Mouse (Mus musculus) cerebellum, adult 2 months (tissue): ENCODE measurements at regions not wholly inside any gene's neighbourhood (a gene's known extent, or its start where the extent isn't known, plus 50 kb on each side); places are given as distances from the start of the nearest gene placed in this dataset.

Source experiments
- DNase-seq, 2 experiments: peaks; one replicate each; pipeline ENCODE4 v3.0.0; 2021
- H3K27ac ChIP-seq: fragments of 200-500 bp; 2 replicates; pipeline ENCODE4 v1.5.1; 2012; ENCODE audit warnings: low read length, control low read depth, inconsistent platforms; ENCODE audit not compliant: insufficient read depth
- H3K27me3 ChIP-seq: fragments of 200-500 bp; 2 replicates; pipeline ENCODE4 v1.6.1; 2012; ENCODE audit warnings: inconsistent platforms, mild to moderate bottlenecking, low read length, moderate library complexity; ENCODE audit not compliant: control insufficient read depth, insufficient read depth
- H3K4me1 ChIP-seq: fragments of 200-500 bp; 2 replicates; pipeline ENCODE4 v1.6.1; 2011; ENCODE audit warnings: low read length; ENCODE audit not compliant: control insufficient read depth, insufficient read depth
- H3K4me3 ChIP-seq: fragments of 200-500 bp; replicated peaks from 2 replicates; pipeline ENCODE3; 2011; ENCODE audit warnings: mild to moderate bottlenecking, low read depth, low read length, control low read depth; ENCODE audit not compliant: insufficient read depth
- CTCF ChIP-seq: fragments of 200-500 bp; IDR thresholded peaks from 2 replicates; pipeline ENCODE4 v1.5.1; 2011; ENCODE audit warnings: low read depth, mild to moderate bottlenecking, control low read depth, low read length, moderate library complexity, borderline replicate concordance; ENCODE audit not compliant: insufficient read depth
- POLR2A ChIP-seq: fragments of 200-500 bp; IDR thresholded peaks from 2 replicates; pipeline ENCODE4 v1.6.1; 2011; ENCODE audit warnings: low read length, control low read depth, borderline replicate concordance; ENCODE audit not compliant: insufficient read depth
- WGBS: fragments of 180-500 bp; shearing (Covaris S2); methylation state at CpG from one replicate; pipeline ENCODE4 v1.1.7; 2018; 5-methylcytosine and 5-hydroxymethylcytosine counted together

DNA sequence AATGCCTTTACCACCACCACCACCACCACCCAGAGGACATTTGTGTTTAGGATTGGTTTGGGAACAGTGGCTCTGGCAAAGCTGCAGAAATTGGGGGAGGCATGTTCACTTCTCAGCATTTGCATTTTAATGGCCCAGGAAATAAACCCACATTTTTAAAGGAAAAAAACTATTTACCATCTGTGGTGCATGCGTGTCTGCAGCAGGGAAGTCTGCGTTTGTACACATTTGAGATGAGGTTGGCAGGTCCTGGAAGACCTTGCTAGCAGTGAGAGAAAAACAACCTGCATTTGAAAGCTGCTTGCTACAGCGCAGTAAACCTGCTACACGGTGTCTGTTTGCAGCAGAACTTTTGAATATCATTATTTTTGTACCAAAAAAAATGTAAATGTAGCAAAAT lies 100.1 kb upstream of the Nampt start:
- no peak for DNase-seq
- 94% methylated on average over 4 of the region's 4 CpGs for WGBS

DNA sequence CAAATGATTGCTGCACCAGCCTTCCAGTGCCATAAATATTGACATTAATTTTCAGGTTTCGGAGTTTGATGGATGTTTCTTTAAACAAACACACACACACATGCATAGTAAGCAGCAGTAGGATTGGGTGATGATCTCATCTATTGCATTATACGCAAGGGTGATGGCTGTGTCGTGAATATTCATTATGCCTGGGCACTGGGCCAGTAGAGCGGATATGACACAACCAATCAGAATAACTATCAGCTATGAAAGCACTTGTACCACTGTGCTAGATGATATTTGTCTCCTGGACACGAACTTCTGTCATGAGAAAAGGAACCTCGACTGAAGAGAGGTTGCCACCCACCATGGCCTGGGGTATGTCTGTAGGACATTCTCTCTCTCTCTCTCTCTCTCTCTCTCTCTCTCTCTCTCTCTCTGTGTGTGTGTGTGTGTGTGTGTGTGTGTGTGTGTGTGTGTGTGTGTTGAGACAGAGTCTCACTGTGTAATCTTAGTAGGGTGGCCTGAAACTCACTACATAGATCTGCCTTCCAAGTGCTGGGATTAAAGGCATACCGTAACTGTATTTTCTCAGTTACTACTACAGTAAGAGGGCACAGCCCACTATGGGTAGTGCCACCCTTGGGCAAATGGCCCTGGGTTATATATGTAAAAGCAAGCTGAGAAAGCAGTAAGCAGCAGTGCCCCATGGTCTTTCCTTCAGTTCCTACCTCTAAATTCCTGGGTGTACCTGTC lies 94.7 kb upstream of the Nampt start:
- Histone ChIP-seq H3K27ac (no peak overlapping the region), H3K4me1 (no peaks in the 10 kb centered on the region), H3K4me3 (no peak overlapping the region), H3K27me3 (no peaks in the 10 kb centered on the region)
- WGBS: 36% methylated on average over 7 of the region's 7 CpGs
- TF ChIP-seq CTCF: no peak
- TF ChIP-seq POLR2A: no peak
- DNase-seq: no peak

More for the DNA sequence above, 100.1 kb upstream of the Nampt start:
- Histone ChIP-seq H3K27me3 (no peaks in the 10 kb centered on the region), H3K27ac (no peak overlapping the region), H3K4me3 (no peak overlapping the region), H3K4me1 (peaks cover 6% of the 10 kb centered on the region; the same call in 1 of the 2 replicates)
- TF ChIP-seq CTCF (no peak), POLR2A (no peak)

DNA sequence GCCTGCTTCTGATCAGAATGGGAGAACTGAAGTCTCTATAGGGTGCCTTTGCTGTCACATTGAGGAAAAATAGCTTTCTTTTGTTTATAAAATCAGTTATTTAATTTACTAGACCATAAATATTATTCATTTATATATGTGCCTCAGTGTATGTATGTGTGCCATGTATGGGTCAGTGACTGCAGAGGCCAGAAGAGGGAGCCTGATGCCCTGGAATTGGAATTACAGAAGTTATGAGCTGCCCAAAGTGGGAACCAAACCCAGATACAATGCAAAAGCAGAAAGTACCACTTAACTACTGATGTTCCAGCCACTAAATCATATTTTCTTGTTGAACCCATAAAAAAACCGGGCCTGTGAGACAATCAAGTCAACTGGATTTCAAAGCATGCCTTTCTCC lies 91.8 kb upstream of the Nampt start:
- H3K27ac ChIP-seq: no peak overlapping the region
- no peak for TF ChIP-seq CTCF
- no peak for TF ChIP-seq POLR2A
- no peak overlapping the region for H3K4me3 ChIP-seq
- H3K27me3 ChIP-seq: no peaks in the 10 kb centered on the region
- DNase-seq: no peak
- H3K4me1 ChIP-seq: no peaks in the 10 kb centered on the region
- 91% methylated on average over 1 of the region's 1 CpGs for WGBS

GRCm38 (mm10) chr12:32728425-32728824 lies 90.9 kb upstream of the Nampt start:
- Histone ChIP-seq H3K4me1 (no peaks in the 10 kb centered on the region), H3K27me3 (no peaks in the 10 kb centered on the region), H3K27ac (no peak overlapping the region), H3K4me3 (no peak overlapping the region)
- TF ChIP-seq POLR2A (no peak), CTCF (no peak)
- no peak for DNase-seq
- 66% methylated on average over 10 of the region's 10 CpGs for WGBS

DNA sequence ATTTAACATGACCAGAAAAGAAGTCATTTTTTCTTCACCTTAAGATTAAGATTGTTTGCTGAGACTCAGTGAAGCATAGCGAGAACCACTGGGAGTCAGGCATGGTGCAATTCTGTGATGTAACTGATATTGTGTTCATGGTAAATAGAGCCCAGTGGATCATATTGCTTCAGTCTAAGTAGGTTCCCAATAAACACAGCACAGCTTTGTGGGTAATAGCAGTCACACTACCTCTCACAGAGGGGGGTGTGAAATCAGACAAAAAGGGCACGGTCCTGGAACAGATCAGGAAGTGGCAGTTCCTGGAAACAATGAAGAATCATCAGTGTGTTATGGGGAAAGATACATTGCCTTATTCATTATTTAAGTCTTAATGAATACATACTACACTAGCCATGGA lies 84.1 kb upstream of the Nampt start:
- WGBS: 63% methylated on average over 2 of the region's 2 CpGs
- Histone ChIP-seq H3K27ac (no peak overlapping the region), H3K4me1 (no peaks in the 10 kb centered on the region), H3K4me3 (no peak overlapping the region), H3K27me3 (no peaks in the 10 kb centered on the region)
- DNase-seq: no peak
- TF ChIP-seq CTCF (no peak), POLR2A (no peak)

- H3K4me1 ChIP-seq: no peaks in the 10 kb centered on the region
- H3K27me3 ChIP-seq: no peaks in the 10 kb centered on the region
- TF ChIP-seq CTCF: no peak
- no peak for TF ChIP-seq POLR2A
- no peak overlapping the region for H3K27ac ChIP-seq
- no peak overlapping the region for H3K4me3 ChIP-seq
- no peak for DNase-seq
Observed at GRCm38 (mm10) chr12:32741465-32741864, 77.9 kb upstream of the Nampt start.

DNA sequence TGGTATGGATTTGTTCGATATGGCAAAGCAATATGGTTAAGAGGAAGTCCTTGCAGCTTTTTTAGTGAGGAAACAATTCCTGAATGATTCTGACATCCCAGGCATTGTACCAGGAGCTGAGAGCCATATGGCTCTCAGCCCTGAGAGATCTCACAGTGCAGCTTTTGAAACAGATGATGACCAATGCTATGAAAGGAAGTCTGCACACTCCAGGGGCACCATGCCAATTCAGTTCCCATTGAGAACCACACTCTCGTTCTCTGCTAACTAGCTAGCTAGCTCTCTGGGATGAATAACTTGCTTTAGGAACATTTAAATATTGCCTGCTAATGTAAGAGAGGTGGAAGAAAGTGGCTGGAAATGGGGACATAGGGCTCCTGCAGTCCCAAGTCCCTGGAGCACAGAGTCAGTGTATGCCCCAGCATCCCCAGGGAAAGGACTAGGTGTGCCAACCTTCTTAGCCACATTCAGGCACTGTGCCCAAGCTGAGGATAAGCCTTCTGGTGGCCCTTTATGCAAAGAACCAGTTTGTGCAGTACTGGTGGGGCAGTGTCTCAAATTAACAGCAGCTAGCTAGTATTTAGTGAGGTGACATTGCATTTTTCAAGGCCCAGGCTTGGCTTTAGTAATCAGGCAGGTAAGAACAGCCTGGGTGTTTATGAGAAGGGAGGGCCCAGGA lies 61.8 kb upstream of the Nampt start:
- no peak for TF ChIP-seq POLR2A
- TF ChIP-seq CTCF: no peak
- Histone ChIP-seq H3K4me3 (no peak overlapping the region), H3K27ac (peak overlapping the region; percentile 57), H3K27me3 (no peaks in the 10 kb centered on the region), H3K4me1 (peaks cover 19% of the 10 kb centered on the region)
- WGBS: 7% methylated on average over 2 of the region's 2 CpGs
- DNase-seq: peak; percentile 91 to 96

DNA sequence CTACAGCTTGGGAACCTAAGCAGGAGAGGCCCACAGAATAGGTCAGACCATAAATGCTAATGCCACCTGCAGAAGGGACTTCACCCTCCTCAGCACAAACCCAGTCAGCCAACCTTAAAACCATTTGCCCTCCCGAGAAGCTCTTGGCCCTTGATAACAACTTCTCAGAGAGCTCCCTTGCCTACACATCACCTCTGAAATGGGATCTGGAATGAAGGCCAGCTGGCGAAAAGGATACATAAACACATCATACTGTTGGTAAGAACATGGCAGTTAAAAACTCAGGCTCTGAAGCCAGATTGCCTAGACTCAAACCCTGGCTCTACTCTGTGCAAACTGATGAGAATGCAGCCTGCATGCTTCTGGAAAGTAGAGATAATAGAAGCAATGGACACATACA lies 61.2 kb upstream of the Nampt start:
- no peak overlapping the region for H3K4me3 ChIP-seq
- H3K4me1 ChIP-seq: peaks cover 19% of the 10 kb centered on the region
- TF ChIP-seq CTCF (no peak), POLR2A (no peak)
- H3K27me3 ChIP-seq: no peaks in the 10 kb centered on the region
- 36% methylated on average over 2 of the region's 2 CpGs for WGBS
- peak overlapping the region; percentile 57 for H3K27ac ChIP-seq
- no peak for DNase-seq
